Mouse (Mus musculus) kidney, embryonic 14.5 days (tissue): ENCODE results near the gene Pex19. TPM values are rescaled to one million over a fixed set of nuclear protein-coding genes. Genes with fewer than 3 reads are reported as not detected.

Experiments
- ATAC-seq: fragments of 200-750 bp; cut with Nextera tagmentation; 2 replicates; pipeline ENCODE4 v1.8.0; 2017; ENCODE audit warnings: moderate number of reproducible peaks, mild to moderate bottlenecking, moderate TSS enrichment, moderate library complexity; ENCODE audit not compliant: low FRiP score, low TSS enrichment
- H3K27ac ChIP-seq: fragments of 300-500 bp; sonication (generic); 2 replicates; pipeline ENCODE4 v1.5.1; 2014; ENCODE audit warnings: low read depth, mild to moderate bottlenecking, low read length, moderate library complexity, mixed read lengths
- H3K27me3 ChIP-seq: fragments of 300-500 bp; sonication (generic); 2 replicates; pipeline ENCODE4 v1.6.1; 2014; ENCODE audit warnings: mild to moderate bottlenecking, low read length; ENCODE audit not compliant: control insufficient read depth, insufficient read depth
- H3K36me3 ChIP-seq: fragments of 300-500 bp; sonication (generic); 2 replicates; pipeline ENCODE4 v1.6.1; 2014; ENCODE audit warnings: low read length, mixed read lengths; ENCODE audit not compliant: control insufficient read depth, insufficient read depth
- H3K4me1 ChIP-seq: fragments of 300-500 bp; sonication (generic); 2 replicates; pipeline ENCODE4 v1.6.1; 2014; ENCODE audit warnings: low read length, mixed read lengths; ENCODE audit not compliant: control insufficient read depth, insufficient read depth
- H3K4me2 ChIP-seq: fragments of 300-500 bp; sonication (generic); replicated peaks from 2 replicates; pipeline ENCODE4 v1.6.1; 2014; ENCODE audit warnings: low read depth, mild to moderate bottlenecking, low read length
- H3K4me3 ChIP-seq: fragments of 300-500 bp; sonication (generic); 2 replicates; pipeline ENCODE4 v1.5.1; 2014; ENCODE audit warnings: mild to moderate bottlenecking, low read length
- H3K9ac ChIP-seq: fragments of 300-500 bp; sonication (generic); 2 replicates; pipeline ENCODE4 v1.6.1; 2014; ENCODE audit warnings: low read depth, mild to moderate bottlenecking, low read length, moderate library complexity
- H3K9me3 ChIP-seq: fragments of 300-500 bp; sonication (generic); 2 replicates; pipeline ENCODE4 v1.6.1; 2016; ENCODE audit warnings: low read length; ENCODE audit not compliant: control insufficient read depth
- WGBS: fragments of 180-500 bp; shearing (Covaris S2); extraction: QIAGEN DNeasy Blood & Tissue Kit; methylation state at CpG from one replicate; pipeline ENCODE4 v1.1.7; 2014; 5-methylcytosine and 5-hydroxymethylcytosine counted together
- polyA plus RNA-seq: library from polyadenylated mRNA; unstranded; fragments of >200 nt; fragmentation: Nextera tagmentation; extraction: Ambion mirVana; gene quantifications from 2 replicates; pipeline ENCODE4 v1.2.1, GENCODE M21; 2014

Pex19 gene
- polyA plus RNA-seq, 1 experiment from 2014 or later: 138 TPM

DNA sequence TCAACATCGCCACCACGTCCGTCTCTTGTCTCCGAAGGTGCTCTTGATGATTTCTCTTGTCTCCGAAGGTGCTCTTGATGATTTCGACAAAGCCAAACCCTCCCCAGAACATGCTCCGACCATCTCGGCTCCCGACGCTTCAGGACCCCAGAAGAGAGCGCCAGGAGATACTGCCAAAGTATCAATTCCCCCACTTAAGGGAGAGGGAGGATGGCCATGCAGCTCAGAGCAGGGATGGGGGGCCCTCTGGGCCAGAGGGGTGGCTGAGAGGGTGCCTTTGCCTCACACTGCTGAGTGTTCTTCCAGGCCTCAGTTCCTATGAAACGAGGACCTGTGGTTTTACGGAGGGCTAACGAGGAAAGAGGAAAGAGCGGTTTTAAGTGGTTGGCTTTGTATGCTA lies 2.0 kb downstream of the Pex19 start:
- Histone ChIP-seq H3K4me1 (peaks cover 7% of the 10 kb centered on the region), H3K36me3 (peaks cover 47% of the 10 kb centered on the region), H3K27me3 (no peaks in the 10 kb centered on the region), H3K9me3 (no peaks in the 10 kb centered on the region), H3K27ac (no peak overlapping the region), H3K4me2 (no peak overlapping the region), H3K9ac (no peak overlapping the region), H3K4me3 (no peak overlapping the region)
- WGBS: 94% methylated on average over 15 of the region's 15 CpGs
- ATAC-seq: no peak

GRCm38 (mm10) chr1:172129108-172129507 lies 2.6 kb downstream of the Pex19 start:
- no peak overlapping the region for H3K27ac ChIP-seq
- peaks cover 50% of the 10 kb centered on the region for H3K36me3 ChIP-seq
- H3K4me3 ChIP-seq: no peak overlapping the region
- H3K4me1 ChIP-seq: peaks cover 7% of the 10 kb centered on the region
- 80% methylated on average over 2 of the region's 2 CpGs for WGBS
- no peak for ATAC-seq
- no peak overlapping the region for H3K9ac ChIP-seq
- H3K27me3 ChIP-seq: no peaks in the 10 kb centered on the region
- no peak overlapping the region for H3K4me2 ChIP-seq
- no peaks in the 10 kb centered on the region for H3K9me3 ChIP-seq

GRCm38 (mm10) chr1:172129780-172130179 lies 3.2 kb downstream of the Pex19 start:
- Histone ChIP-seq H3K9ac (no peak overlapping the region), H3K36me3 (peaks cover 57% of the 10 kb centered on the region)

GRCm38 (mm10) chr1:172132319-172132718 lies 5.8 kb downstream of the Pex19 start:
- no peak for ATAC-seq
- H3K36me3 ChIP-seq: peaks cover 63% of the 10 kb centered on the region
- 84% methylated on average over 7 of the region's 7 CpGs for WGBS

More at GRCm38 (mm10) chr1:172129780-172130179, 3.2 kb downstream of the Pex19 start:
- Histone ChIP-seq H3K9me3 (no peaks in the 10 kb centered on the region), H3K4me1 (peaks cover 7% of the 10 kb centered on the region), H3K4me2 (no peak overlapping the region), H3K27ac (no peak overlapping the region), H3K27me3 (no peaks in the 10 kb centered on the region), H3K4me3 (no peak overlapping the region)
- no peak for ATAC-seq
- 96% methylated on average over 5 of the region's 5 CpGs for WGBS

GRCm38 (mm10) chr1:172133535-172133934 lies 7.0 kb downstream of the Pex19 start:
- Histone ChIP-seq H3K9ac (no peak overlapping the region), H3K36me3 (peaks cover 63% of the 10 kb centered on the region)
- 85% methylated on average over 7 of the region's 7 CpGs for WGBS

More at GRCm38 (mm10) chr1:172132319-172132718, 5.8 kb downstream of the Pex19 start:
- no peak overlapping the region for H3K4me3 ChIP-seq
- peaks cover 6% of the 10 kb centered on the region for H3K4me1 ChIP-seq
- no peaks in the 10 kb centered on the region for H3K27me3 ChIP-seq
- H3K9me3 ChIP-seq: no peaks in the 10 kb centered on the region
- H3K9ac ChIP-seq: no peak overlapping the region
- no peak overlapping the region for H3K27ac ChIP-seq
- H3K4me2 ChIP-seq: no peak overlapping the region

GRCm38 (mm10) chr1:172134072-172134471 lies 7.5 kb downstream of the Pex19 start:
- Histone ChIP-seq H3K27me3 (no peaks in the 10 kb centered on the region), H3K27ac (no peak overlapping the region), H3K9me3 (no peaks in the 10 kb centered on the region), H3K4me1 (no peaks in the 10 kb centered on the region), H3K9ac (no peak overlapping the region), H3K36me3 (peaks cover 57% of the 10 kb centered on the region), H3K4me3 (no peak overlapping the region), H3K4me2 (no peak overlapping the region)
- 80% methylated on average over 4 of the region's 4 CpGs for WGBS
- no peak for ATAC-seq

More at GRCm38 (mm10) chr1:172133535-172133934, 7.0 kb downstream of the Pex19 start:
- no peak overlapping the region for H3K27ac ChIP-seq
- H3K9me3 ChIP-seq: no peaks in the 10 kb centered on the region
- no peaks in the 10 kb centered on the region for H3K27me3 ChIP-seq
- H3K4me1 ChIP-seq: no peaks in the 10 kb centered on the region
- no peak for ATAC-seq
- H3K4me3 ChIP-seq: no peak overlapping the region
- no peak overlapping the region for H3K4me2 ChIP-seq

DNA sequence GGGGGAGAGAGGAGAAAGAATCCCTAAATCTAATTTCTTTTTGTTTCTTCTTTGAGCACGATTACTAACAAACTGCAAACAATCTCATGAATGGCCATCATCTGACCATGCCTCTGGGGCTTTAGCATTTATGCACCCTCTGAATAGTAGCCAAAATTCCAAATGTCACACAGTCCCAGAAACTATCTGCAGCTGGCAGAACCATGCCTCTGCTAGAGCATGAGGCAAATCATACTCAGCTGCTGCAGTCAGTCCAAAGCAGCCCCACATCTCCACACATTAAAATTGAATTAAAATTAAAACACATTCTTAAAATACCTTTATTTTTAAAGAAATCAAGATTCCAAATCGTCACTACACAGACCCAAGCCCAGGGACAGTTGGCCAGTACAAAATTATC lies 13.6 kb downstream of the Pex19 start:
- no peak overlapping the region for H3K27ac ChIP-seq
- peaks cover 2% of the 10 kb centered on the region; the same call in 1 of the 2 replicates for H3K36me3 ChIP-seq
- H3K9ac ChIP-seq: no peak overlapping the region
- 75% methylated on average over 2 of the region's 2 CpGs for WGBS
- no peaks in the 10 kb centered on the region for H3K9me3 ChIP-seq
- H3K4me3 ChIP-seq: no peak overlapping the region
- ATAC-seq: no peak
- no peak overlapping the region for H3K4me2 ChIP-seq
- H3K4me1 ChIP-seq: no peaks in the 10 kb centered on the region
- H3K27me3 ChIP-seq: no peaks in the 10 kb centered on the region

GRCm38 (mm10) chr1:172140825-172141224 lies 14.3 kb downstream of the Pex19 start:
- H3K27ac ChIP-seq: no peak overlapping the region
- H3K4me1 ChIP-seq: no peaks in the 10 kb centered on the region
- no peaks in the 10 kb centered on the region; the same call in 1 of the 2 replicates for H3K36me3 ChIP-seq
- H3K9ac ChIP-seq: no peak overlapping the region
- no peak overlapping the region for H3K4me3 ChIP-seq
- no peak overlapping the region for H3K4me2 ChIP-seq
- no peaks in the 10 kb centered on the region for H3K27me3 ChIP-seq
- 89% methylated on average over 1 of the region's 1 CpGs for WGBS
- H3K9me3 ChIP-seq: no peaks in the 10 kb centered on the region
- ATAC-seq: no peak

GRCm38 (mm10) chr1:172141529-172141928 lies 15.0 kb downstream of the Pex19 start:
- Histone ChIP-seq H3K4me3 (no peak overlapping the region), H3K27me3 (no peaks in the 10 kb centered on the region), H3K4me1 (no peaks in the 10 kb centered on the region), H3K4me2 (no peak overlapping the region), H3K9me3 (no peaks in the 10 kb centered on the region), H3K9ac (no peak overlapping the region), H3K36me3 (no peaks in the 10 kb centered on the region), H3K27ac (no peak overlapping the region)
- 66% methylated on average over 3 of the region's 3 CpGs for WGBS
- no peak for ATAC-seq
